Mouse (Mus musculus): ENCODE measurements around the gene Ly6g5c. TPM values are rescaled to one million over a fixed set of nuclear protein-coding genes. Genes with fewer than 3 reads are reported as not detected.

The Ly6g5c gene
- polyA plus RNA-seq, 2 experiments, result not detected

Other genes starting within 250 kb of the Ly6g5c start
- gene Cfb, start 245.8 kb upstream of the Ly6g5c start, polyA plus RNA-seq (2012; fragmentation: generic; extraction: Trizol), result 1 to 10 TPM in 1 of 2 experiments, under 1 TPM in 1; 0.09 to 1.2 TPM
- 10 to 100 TPM in 1 of 2 experiments, 1 to 10 TPM in 1; 7.9 to 21.3 TPM for gene Zbtb12, start 228.8 kb upstream of the Ly6g5c start, polyA plus RNA-seq (2012; fragmentation: generic; extraction: Trizol)
- gene Gm20547, start 226.2 kb upstream of the Ly6g5c start, polyA plus RNA-seq (2012; fragmentation: generic; extraction: Trizol), result not detected
- gene C2, start 210.0 kb upstream of the Ly6g5c start, polyA plus RNA-seq (2012; fragmentation: generic; extraction: Trizol), result under 1 TPM; 0.44 to 0.51 TPM
- gene Ehmt2, start 209.8 kb upstream of the Ly6g5c start, polyA plus RNA-seq (2012; fragmentation: generic; extraction: Trizol), result 100 to 1,000 TPM; 206 to 224 TPM
- gene Slc44a4, start 193.8 kb upstream of the Ly6g5c start, polyA plus RNA-seq (2012; fragmentation: generic; extraction: Trizol), result not detected
- gene Neu1, start 177.0 kb upstream of the Ly6g5c start, polyA plus RNA-seq (2012; fragmentation: generic; extraction: Trizol), result 10 to 100 TPM in 1 of 2 experiments, 1 to 10 TPM in 1; 6.2 to 20.0 TPM
- gene Hspa1b, start 149.0 kb upstream of the Ly6g5c start, polyA plus RNA-seq (2012; fragmentation: generic; extraction: Trizol), result 10 to 100 TPM in 1 of 2 experiments, 1 to 10 TPM in 1; 5.1 to 34.0 TPM
- not detected for gene Gm20481, start 138.4 kb upstream of the Ly6g5c start, polyA plus RNA-seq (2012; fragmentation: generic; extraction: Trizol)
- under 1 TPM; 0.08 to 0.32 TPM for gene Hspa1a, start 136.1 kb upstream of the Ly6g5c start, polyA plus RNA-seq (2012; fragmentation: generic; extraction: Trizol)
- gene Hspa1l, start 135.6 kb upstream of the Ly6g5c start, polyA plus RNA-seq (2012; fragmentation: generic; extraction: Trizol), result 1 to 10 TPM in 1 of 2 experiments, under 1 TPM in 1; 0.16 to 1.9 TPM
- gene Lsm2, start 126.4 kb upstream of the Ly6g5c start, polyA plus RNA-seq (2012; fragmentation: generic; extraction: Trizol), result 100 to 1,000 TPM in 1 of 2 experiments, 10 to 100 TPM in 1; 85.9 to 302 TPM
- gene Vars, start 107.3 kb upstream of the Ly6g5c start, polyA plus RNA-seq (2012; fragmentation: generic; extraction: Trizol), result 100 to 1,000 TPM; 118 to 278 TPM
- gene Vwa7, start 91.7 kb upstream of the Ly6g5c start, polyA plus RNA-seq (2012; fragmentation: generic; extraction: Trizol), result under 1 TPM; 0.02 to 0.09 TPM
- gene Sapcd1, start 80.3 kb upstream of the Ly6g5c start, polyA plus RNA-seq (2012; fragmentation: generic; extraction: Trizol), result 1 to 10 TPM in 1 of 2 experiments, under 1 TPM in 1; 0.81 to 2.6 TPM
- gene Msh5, start 61.5 kb upstream of the Ly6g5c start, polyA plus RNA-seq (2012; fragmentation: generic; extraction: Trizol), result 1 to 10 TPM; 2.2 to 3.3 TPM
- gene Clic1, start 58.3 kb upstream of the Ly6g5c start, polyA plus RNA-seq (2012; fragmentation: generic; extraction: Trizol), result 100 to 1,000 TPM; 603 to 758 TPM
- 100 to 1,000 TPM in 1 of 2 experiments, 10 to 100 TPM in 1; 66.2 to 309 TPM for gene Ddah2, start 49.2 kb upstream of the Ly6g5c start, polyA plus RNA-seq (2012; fragmentation: generic; extraction: Trizol)
- 1 to 10 TPM in 1 of 2 experiments, under 1 TPM in 1; 0.11 to 1.9 TPM for gene Ly6g6c, start 42.9 kb upstream of the Ly6g5c start, polyA plus RNA-seq (2012; fragmentation: generic; extraction: Trizol)
- gene Mpig6b, start 42.1 kb upstream of the Ly6g5c start, polyA plus RNA-seq (2012; fragmentation: generic; extraction: Trizol), result under 1 TPM in 1 of 2 experiments, not detected in 1; 0.14 TPM
- gene Ly6g6e, start 31.4 kb upstream of the Ly6g5c start, polyA plus RNA-seq (2012; fragmentation: generic; extraction: Trizol), result not detected
- not detected for gene Ly6g6d, start 30.2 kb upstream of the Ly6g5c start, polyA plus RNA-seq (2012; fragmentation: generic; extraction: Trizol)
- gene Ly6g6f, start 22.7 kb upstream of the Ly6g5c start, polyA plus RNA-seq (2012; fragmentation: generic; extraction: Trizol), result not detected
- gene Abhd16a, start 19.0 kb upstream of the Ly6g5c start, polyA plus RNA-seq (2012; fragmentation: generic; extraction: Trizol), result 100 to 1,000 TPM in 1 of 2 experiments, 10 to 100 TPM in 1; 38.3 to 112 TPM
- under 1 TPM; 0.12 to 0.45 TPM for gene Ly6g5b, start 7.1 kb downstream of the Ly6g5c start, polyA plus RNA-seq (2012; fragmentation: generic; extraction: Trizol)
- 10 to 100 TPM; 21.2 to 31.6 TPM for gene Gpank1, start 13.2 kb downstream of the Ly6g5c start, polyA plus RNA-seq (2012; fragmentation: generic; extraction: Trizol)
- 100 to 1,000 TPM; 326 to 608 TPM for gene Csnk2b, start 13.8 kb downstream of the Ly6g5c start, polyA plus RNA-seq (2012; fragmentation: generic; extraction: Trizol)
- gene D17H6S53E, start 18.1 kb downstream of the Ly6g5c start, polyA plus RNA-seq (2012; fragmentation: generic; extraction: Trizol), result 10 to 100 TPM in 1 of 2 experiments, 1 to 10 TPM in 1; 6.0 to 17.0 TPM
- under 1 TPM in 1 of 2 experiments, not detected in 1; 0.44 TPM for gene Apom, start 23.8 kb downstream of the Ly6g5c start, polyA plus RNA-seq (2012; fragmentation: generic; extraction: Trizol)
- gene Bag6, start 26.9 kb downstream of the Ly6g5c start, polyA plus RNA-seq (2012; fragmentation: generic; extraction: Trizol), result 100 to 1,000 TPM; 261 to 413 TPM
- gene Prrc2a, start 56.6 kb downstream of the Ly6g5c start, polyA plus RNA-seq (2012; fragmentation: generic; extraction: Trizol), result 100 to 1,000 TPM; 216 to 365 TPM
- gene Aif1, start 67.8 kb downstream of the Ly6g5c start, polyA plus RNA-seq (2012; fragmentation: generic; extraction: Trizol), result under 1 TPM in 1 of 2 experiments, not detected in 1; 0.47 TPM
- gene Lst1, start 80.2 kb downstream of the Ly6g5c start, polyA plus RNA-seq (2012; fragmentation: generic; extraction: Trizol), result 10 to 100 TPM in 1 of 2 experiments, 1 to 10 TPM in 1; 1.9 to 10.8 TPM
- gene Ltb, start 86.2 kb downstream of the Ly6g5c start, polyA plus RNA-seq (2012; fragmentation: generic; extraction: Trizol), result under 1 TPM; 0.05 to 0.06 TPM
- not detected for gene Tnf, start 93.7 kb downstream of the Ly6g5c start, polyA plus RNA-seq (2012; fragmentation: generic; extraction: Trizol)
- under 1 TPM; 0.12 to 0.13 TPM for gene Lta, start 97.1 kb downstream of the Ly6g5c start, polyA plus RNA-seq (2012; fragmentation: generic; extraction: Trizol)
- gene Gm16181, start 112.6 kb downstream of the Ly6g5c start, polyA plus RNA-seq (2012; fragmentation: generic; extraction: Trizol), result under 1 TPM in 1 of 2 experiments, not detected in 1; 0.20 TPM
- 1 to 10 TPM; 1.8 to 4.6 TPM for gene Atp6v1g2, start 125.4 kb downstream of the Ly6g5c start, polyA plus RNA-seq (2012; fragmentation: generic; extraction: Trizol)
- gene Nfkbil1, start 127.5 kb downstream of the Ly6g5c start, polyA plus RNA-seq (2012; fragmentation: generic; extraction: Trizol), result 10 to 100 TPM; 26.9 to 35.6 TPM
- 100 to 1,000 TPM; 295 to 318 TPM for gene Ddx39b, start 133.5 kb downstream of the Ly6g5c start, polyA plus RNA-seq (2012; fragmentation: generic; extraction: Trizol)
- gene H2-D1, start 154.5 kb downstream of the Ly6g5c start, polyA plus RNA-seq (2012; fragmentation: generic; extraction: Trizol), result 10 to 100 TPM; 15.2 to 43.8 TPM
- gene H2-Q1, start 212.1 kb downstream of the Ly6g5c start, polyA plus RNA-seq (2012; fragmentation: generic; extraction: Trizol), result 1 to 10 TPM; 1.8 to 5.9 TPM
- gene H2-Q2, start 234.0 kb downstream of the Ly6g5c start, polyA plus RNA-seq (2012; fragmentation: generic; extraction: Trizol), result under 1 TPM in 1 of 2 experiments, not detected in 1; 0.05 TPM

All from C3H10T1/2 (cell line).